Mouse (Mus musculus): ENCODE results near the gene Nfic. TPM values are rescaled to one million over a fixed set of nuclear protein-coding genes. Genes with fewer than 3 reads are reported as not detected.
A peak's percentile ranks its signal among the peaks of the same experiment; 100 is the strongest.

Nfic gene
- polyA plus RNA-seq, 1 experiment, result 19.4 TPM

DNA sequence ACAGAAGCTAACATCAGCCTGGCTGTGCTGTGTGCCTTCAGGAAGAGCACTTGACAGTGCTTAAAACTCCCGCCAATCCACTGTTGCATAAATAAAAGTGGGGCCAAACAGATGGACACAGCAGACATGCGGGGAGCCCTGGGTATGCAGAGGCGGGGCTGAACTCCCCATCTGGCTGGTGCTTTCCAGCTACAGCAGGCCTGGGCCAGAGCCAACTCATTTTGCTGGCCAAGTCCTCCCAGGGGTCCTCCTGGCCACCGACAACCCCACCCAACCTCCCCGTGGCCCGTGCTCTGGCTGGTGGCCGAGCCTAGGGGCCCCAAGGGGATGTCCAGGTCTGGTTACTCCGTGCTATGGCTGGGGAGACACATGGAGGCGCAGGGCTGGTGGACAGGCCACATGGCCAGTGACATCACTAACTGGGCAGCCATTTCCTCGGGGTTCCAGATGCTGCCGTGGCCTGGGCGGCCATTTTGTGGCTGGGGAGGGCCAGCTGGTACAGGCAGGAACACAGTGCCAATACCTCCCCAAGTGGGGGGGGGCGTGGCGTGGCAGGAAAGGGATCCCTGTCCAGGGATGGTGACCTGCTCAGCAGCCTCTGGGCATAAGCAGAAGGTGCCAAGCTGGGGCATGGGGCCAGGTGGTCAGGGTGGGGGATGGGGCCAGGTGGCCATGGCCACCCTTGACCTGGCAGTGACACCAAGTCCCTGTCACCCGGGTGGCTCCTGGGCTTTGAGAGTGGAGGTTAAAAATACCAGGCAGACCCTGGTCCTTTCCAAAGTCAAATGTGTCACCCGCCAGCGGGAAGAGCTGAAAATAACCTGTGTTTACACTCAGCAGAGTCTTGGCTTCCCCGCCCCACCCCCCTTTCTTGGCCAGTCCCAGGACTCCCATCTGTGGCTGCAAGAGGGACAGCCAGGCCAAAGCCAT is 43.7 kb downstream of the Nfic start:
- Histone ChIP-seq H3K4me3 (ENCODE audit: low read depth, low read length) (no peak overlapping the region), H3K27me3 (ENCODE audit: control insufficient read depth, insufficient read depth, low read length) (no peaks in the 10 kb centered on the region), H3K27ac (ENCODE audit: insufficient read depth, low read depth, low read length) (peak overlapping the region; percentile 78), H3K36me3 (ENCODE audit: control insufficient read depth, insufficient read depth, low read length) (peaks cover 4% of the 10 kb centered on the region; the same call in 1 of the 2 replicates), H3K4me1 (ENCODE audit: control insufficient read depth, insufficient read depth, insufficient read length, low read length) (peaks cover 79% of the 10 kb centered on the region)
- 41% methylated on average over 18 of the region's 18 CpGs for WGBS
- no peak for TF ChIP-seq POLR2A (IDR thresholded peaks at IDR 0.05; ENCODE audit: low read depth, low read length)
- no peak for TF ChIP-seq CTCF (IDR thresholded peaks at IDR 0.05; ENCODE audit: extremely low read depth, insufficient read length, insufficient replicate concordance, low read depth, low read length)

- H3K4me3 ChIP-seq (ENCODE audit: low read depth, low read length), result 0 out of 2 replicates have a peak overlapping the region, but pooled peaks have one; percentile 1
- H3K27me3 ChIP-seq (ENCODE audit: control insufficient read depth, insufficient read depth, low read length), result no peaks in the 10 kb centered on the region
- H3K27ac ChIP-seq (ENCODE audit: insufficient read depth, low read depth, low read length), result peak overlapping the region; percentile 78
- WGBS, result 38% methylated on average over 9 of the region's 9 CpGs
- no peak for TF ChIP-seq CTCF (IDR thresholded peaks at IDR 0.05; ENCODE audit: extremely low read depth, insufficient read length, insufficient replicate concordance, low read depth, low read length)
- no peak for TF ChIP-seq POLR2A (IDR thresholded peaks at IDR 0.05; ENCODE audit: low read depth, low read length)
- H3K4me1 ChIP-seq (ENCODE audit: control insufficient read depth, insufficient read depth, insufficient read length, low read length), result peaks cover 74% of the 10 kb centered on the region
- H3K36me3 ChIP-seq (ENCODE audit: control insufficient read depth, insufficient read depth, low read length), result peaks cover 4% of the 10 kb centered on the region; the same call in 1 of the 2 replicates
Measured at GRCm38 (mm10) chr10:81410981-81411380, 44.5 kb downstream of the Nfic start.

DNA sequence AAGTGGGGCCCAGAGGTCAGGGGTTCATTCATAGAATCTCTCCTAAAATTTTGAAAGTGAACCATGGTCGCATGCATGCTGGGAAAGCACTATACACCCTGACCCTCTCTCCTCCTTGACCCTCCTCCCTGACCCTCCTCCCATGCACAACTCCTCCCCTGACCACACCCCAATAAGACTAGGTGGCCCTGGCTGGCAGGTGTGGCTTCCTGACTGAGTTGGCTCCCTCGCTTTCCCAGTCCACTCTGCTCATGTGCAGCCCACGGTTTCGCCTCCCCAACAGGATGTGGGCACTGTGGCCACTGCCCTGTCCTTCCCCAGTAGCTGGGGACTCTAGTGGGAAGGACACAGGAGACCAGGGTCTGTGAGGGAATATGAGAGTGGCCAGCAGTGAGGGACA is 45.1 kb downstream of the Nfic start:
- no peak overlapping the region for H3K4me3 ChIP-seq (ENCODE audit: low read depth, low read length)
- H3K27ac ChIP-seq (ENCODE audit: insufficient read depth, low read depth, low read length), result peak overlapping the region; percentile 78
- TF ChIP-seq CTCF (IDR thresholded peaks at IDR 0.05; ENCODE audit: extremely low read depth, insufficient read length, insufficient replicate concordance, low read depth, low read length), result no peak
- no peak for TF ChIP-seq POLR2A (IDR thresholded peaks at IDR 0.05; ENCODE audit: low read depth, low read length)

DNA sequence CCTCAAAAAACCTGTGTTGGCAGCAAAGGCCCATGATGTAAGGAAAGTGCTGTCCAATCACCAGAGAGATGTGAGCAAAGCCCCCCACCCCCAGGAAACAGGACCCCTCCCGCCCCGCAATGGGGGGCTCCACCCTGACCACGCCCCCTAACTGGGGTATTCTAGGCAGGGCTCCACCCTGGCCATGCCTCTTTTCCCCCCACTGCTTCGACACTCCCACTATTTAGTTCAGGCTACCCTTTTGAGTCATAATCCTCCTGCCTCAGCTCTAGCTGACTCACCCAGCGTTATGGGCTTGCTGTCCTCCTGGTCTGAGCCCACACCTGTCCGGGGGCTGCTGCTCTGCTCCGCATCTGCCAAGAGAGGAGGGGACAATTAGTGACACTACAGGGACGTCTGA is 46.1 kb downstream of the Nfic start:
- no peak overlapping the region for H3K4me3 ChIP-seq (ENCODE audit: low read depth, low read length)
- 45% methylated on average over 8 of the region's 8 CpGs for WGBS
- peaks cover 7% of the 10 kb centered on the region; the same call in 1 of the 2 replicates for H3K36me3 ChIP-seq (ENCODE audit: control insufficient read depth, insufficient read depth, low read length)
- H3K27ac ChIP-seq (ENCODE audit: insufficient read depth, low read depth, low read length), result no peak overlapping the region
- TF ChIP-seq CTCF (IDR thresholded peaks at IDR 0.05; ENCODE audit: extremely low read depth, insufficient read length, insufficient replicate concordance, low read depth, low read length) (no peak), POLR2A (IDR thresholded peaks at IDR 0.05; ENCODE audit: low read depth, low read length) (no peak)
- peaks cover 69% of the 10 kb centered on the region for H3K4me1 ChIP-seq (ENCODE audit: control insufficient read depth, insufficient read depth, insufficient read length, low read length)
- no peaks in the 10 kb centered on the region for H3K27me3 ChIP-seq (ENCODE audit: control insufficient read depth, insufficient read depth, low read length)

More for the DNA sequence above, 45.1 kb downstream of the Nfic start:
- peaks cover 4% of the 10 kb centered on the region; the same call in 1 of the 2 replicates for H3K36me3 ChIP-seq (ENCODE audit: control insufficient read depth, insufficient read depth, low read length)
- WGBS, result 28% methylated on average over 4 of the region's 4 CpGs
- H3K27me3 ChIP-seq (ENCODE audit: control insufficient read depth, insufficient read depth, low read length), result no peaks in the 10 kb centered on the region
- H3K4me1 ChIP-seq (ENCODE audit: control insufficient read depth, insufficient read depth, insufficient read length, low read length), result peaks cover 72% of the 10 kb centered on the region

DNA sequence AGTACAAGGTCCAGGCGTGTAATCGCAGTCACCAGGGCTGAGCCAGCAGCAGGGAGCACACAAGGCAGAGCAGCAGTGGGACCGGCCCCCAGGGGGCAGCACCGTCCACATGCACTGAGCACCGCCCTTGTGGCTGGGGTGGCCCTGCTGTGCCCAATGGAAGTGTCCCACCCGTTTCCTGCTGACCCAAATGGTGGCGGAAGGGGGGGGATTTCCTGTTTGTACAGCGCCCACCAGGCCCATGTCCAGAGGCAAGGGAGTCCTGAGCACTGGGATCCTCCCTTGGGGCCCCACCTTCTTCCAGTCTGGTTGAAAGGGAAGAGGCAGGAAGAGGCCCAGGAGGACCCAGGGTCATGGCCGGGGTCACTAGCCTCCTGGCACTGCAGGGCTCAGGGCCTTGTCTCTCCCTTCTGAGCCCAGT is 46.6 kb downstream of the Nfic start:
- 20% methylated on average over 9 of the region's 9 CpGs for WGBS
- peaks cover 65% of the 10 kb centered on the region for H3K4me1 ChIP-seq (ENCODE audit: control insufficient read depth, insufficient read depth, insufficient read length, low read length)
- no peaks in the 10 kb centered on the region for H3K27me3 ChIP-seq (ENCODE audit: control insufficient read depth, insufficient read depth, low read length)
- H3K36me3 ChIP-seq (ENCODE audit: control insufficient read depth, insufficient read depth, low read length), result peaks cover 7% of the 10 kb centered on the region; the same call in 1 of the 2 replicates
- TF ChIP-seq POLR2A (IDR thresholded peaks at IDR 0.05; ENCODE audit: low read depth, low read length), result no peak
- TF ChIP-seq CTCF (IDR thresholded peaks at IDR 0.05; ENCODE audit: extremely low read depth, insufficient read length, insufficient replicate concordance, low read depth, low read length), result peak; percentile 84
- no peak overlapping the region for H3K27ac ChIP-seq (ENCODE audit: insufficient read depth, low read depth, low read length)
- H3K4me3 ChIP-seq (ENCODE audit: low read depth, low read length), result no peak overlapping the region

GRCm38 (mm10) chr10:81408424-81408729 is 47.1 kb downstream of the Nfic start:
- H3K4me3 ChIP-seq (ENCODE audit: low read depth, low read length), result no peak overlapping the region
- H3K27ac ChIP-seq (ENCODE audit: insufficient read depth, low read depth, low read length), result peak overlapping the region; percentile 40
- H3K36me3 ChIP-seq (ENCODE audit: control insufficient read depth, insufficient read depth, low read length), result peaks cover 7% of the 10 kb centered on the region; the same call in 1 of the 2 replicates
- H3K27me3 ChIP-seq (ENCODE audit: control insufficient read depth, insufficient read depth, low read length), result no peaks in the 10 kb centered on the region
- 76% methylated on average over 13 of the region's 13 CpGs for WGBS
- peaks cover 61% of the 10 kb centered on the region for H3K4me1 ChIP-seq (ENCODE audit: control insufficient read depth, insufficient read depth, insufficient read length, low read length)
- TF ChIP-seq POLR2A (IDR thresholded peaks at IDR 0.05; ENCODE audit: low read depth, low read length), result no peak
- no peak for TF ChIP-seq CTCF (IDR thresholded peaks at IDR 0.05; ENCODE audit: extremely low read depth, insufficient read length, insufficient replicate concordance, low read depth, low read length)
